ENCODE assay signal across 8 mouse cellular contexts in the genomic region with DNA sequence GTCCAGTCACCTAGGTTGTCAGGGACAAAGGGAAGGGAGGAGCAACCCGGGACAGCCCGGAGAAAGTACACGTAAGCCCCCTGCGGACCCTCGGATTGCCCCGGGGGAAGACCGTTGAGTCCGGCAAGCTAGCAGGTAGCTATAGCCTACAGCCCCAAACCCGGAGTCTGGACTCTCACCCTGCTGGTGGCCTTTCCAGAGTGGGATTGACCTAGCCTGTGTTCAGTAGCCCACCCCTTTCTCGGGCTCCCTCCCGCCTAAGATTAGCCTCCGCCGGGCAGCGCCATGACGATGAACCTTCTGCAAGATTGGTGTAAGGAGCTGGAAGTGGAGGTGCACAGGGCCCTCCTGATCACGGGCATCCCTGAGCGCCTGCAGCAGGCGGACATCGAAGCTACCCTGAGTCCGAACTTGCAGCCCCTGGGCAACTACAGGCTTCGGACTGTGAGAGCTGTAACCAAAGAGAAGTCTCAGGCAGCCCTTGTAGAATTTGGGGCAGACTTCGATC. TPM values are rescaled to one million over a fixed set of nuclear protein-coding genes. Genes with fewer than 3 reads are reported as not detected.
A peak's percentile ranks its signal among the peaks of the same experiment; 100 is the strongest.
DNase-seq lines count a peak whose midpoint lies in the region; ATAC-seq lines count a peak whose summit lies in the region.

No protein-coding gene starts in this region.

- H3K4me2 ChIP-seq in neural tube, embryonic 11.5 days (ENCODE audit: low read depth), result peak overlapping the region; percentile 90
- H3K4me2 ChIP-seq in stomach, embryonic 14.5 days (replicated peaks; ENCODE audit: low read depth, low read length), result peak overlapping the region; percentile 82

- peak overlapping the region; percentile 73 for H3K9ac ChIP-seq in neural tube, embryonic 11.5 days (ENCODE audit: low read length)
- H3K9ac ChIP-seq in stomach, embryonic 14.5 days (replicated peaks; ENCODE audit: low read depth, low read length), result peak overlapping the region; percentile 49

- H3K36me3 ChIP-seq in neural tube, embryonic 11.5 days (ENCODE audit: control insufficient read depth, insufficient read depth, low read length), result no peaks in the 10 kb centered on the region
- no peaks in the 10 kb centered on the region for H3K36me3 ChIP-seq in limb, embryonic 10.5 days
- no peaks in the 10 kb centered on the region for H3K36me3 ChIP-seq in stomach, embryonic 14.5 days (ENCODE audit: control insufficient read depth, insufficient read depth, low read length)

- peaks cover 33% of the 10 kb centered on the region for H3K4me1 ChIP-seq in neural tube, embryonic 11.5 days (ENCODE audit: control insufficient read depth, insufficient read depth, low read length)
- H3K4me1 ChIP-seq in limb, embryonic 10.5 days, result peaks cover 53% of the 10 kb centered on the region
- H3K4me1 ChIP-seq in stomach, embryonic 14.5 days (ENCODE audit: control insufficient read depth, insufficient read depth, low read length), result peaks cover 50% of the 10 kb centered on the region

- H3K27ac ChIP-seq in neural tube, embryonic 11.5 days (ENCODE audit: low read depth, low read length), result peak overlapping the region; percentile 44; the same call in 1 of the 2 replicates
- H3K27ac ChIP-seq in limb, embryonic 10.5 days, result peak overlapping the region; percentile 86
- H3K27ac ChIP-seq in stomach, embryonic 14.5 days (ENCODE audit: low read length), result peak overlapping the region; percentile 15; the same call in 1 of the 2 replicates

- H3K9me3 ChIP-seq in neural tube, embryonic 11.5 days (ENCODE audit: control insufficient read depth, low read length), result no peaks in the 10 kb centered on the region
- no peaks in the 10 kb centered on the region for H3K9me3 ChIP-seq in limb, embryonic 10.5 days (replicated peaks)
- H3K9me3 ChIP-seq in stomach, embryonic 14.5 days (ENCODE audit: control insufficient read depth, low read depth, low read length), result no peaks in the 10 kb centered on the region

- H3K4me3 ChIP-seq in neural tube, embryonic 11.5 days (ENCODE audit: low read depth, low read length), result peak overlapping the region; percentile 57
- H3K4me3 ChIP-seq in limb, embryonic 10.5 days, result peak overlapping the region; percentile 72
- H3K4me3 ChIP-seq in stomach, embryonic 14.5 days (ENCODE audit: low read depth, low read length), result peak overlapping the region; percentile 46

- H3K27me3 ChIP-seq in neural tube, embryonic 11.5 days (ENCODE audit: control insufficient read depth, insufficient read depth, low read length), result peaks cover 49% of the 10 kb centered on the region
- H3K27me3 ChIP-seq in limb, embryonic 10.5 days (ENCODE audit: low read depth, poor library complexity, severe bottlenecking), result peaks cover 54% of the 10 kb centered on the region
- peaks cover 20% of the 10 kb centered on the region for H3K27me3 ChIP-seq in stomach, embryonic 14.5 days (ENCODE audit: control insufficient read depth, insufficient read depth, low read length)

- DNase-seq in adrenal gland, postnatal 25 days, result peak; percentile 17
- DNase-seq in adrenal gland, adult 18-20 months (ENCODE audit: low spot score in 2 of 2), result no peak
- no peak for DNase-seq in neural tube, embryonic 11.5 days (ENCODE audit: low spot score)
- DNase-seq in neural tube, embryonic 10.5 days (ENCODE audit: extremely low spot score, low spot score), result no peak
- no peak for DNase-seq in limb, embryonic 10.5 days (ENCODE audit: low spot score)
- DNase-seq in cerebellum, postnatal 4 days (ENCODE audit: low spot score in 2 of 2), result no peak
- no peak for DNase-seq in urinary bladder, postnatal 14 days (ENCODE audit: low spot score)

- ATAC-seq in neural tube, embryonic 11.5 days (ENCODE audit: insufficient read depth, low FRiP score, low TSS enrichment), result peak; percentile 35; the same call in 1 of the 2 replicates
- ATAC-seq in stomach, embryonic 14.5 days (ENCODE audit: insufficient number of reproducible peaks, insufficient read depth, low FRiP score, low read depth), result peak; percentile 11; the same call in 1 of the 2 replicates

- 1% methylated on average over 22 of the region's 22 CpGs for WGBS in neural tube, embryonic 11.5 days
- WGBS in limb, embryonic 10.5 days, result under 1% methylated on average over 22 of the region's 22 CpGs
- WGBS in stomach, embryonic 14.5 days, result 3% methylated on average over 22 of the region's 22 CpGs

RNA-seq across cellular contexts. Expression of a gene that starts 0.4 kb away (rescaled TPM):
- total RNA-seq in adrenal gland, postnatal 25 days (2021), result 26.9 and 36.1 TPM in 2 replicates
- 10 to 100 TPM; 24.4 to 33.3 TPM for total RNA-seq in adrenal gland, adult 18-20 months (2021)
- 9.4 and 10.5 TPM in 2 replicates for polyA plus RNA-seq in neural tube, embryonic 11.5 days (2014; fragmentation: Nextera tagmentation; extraction: Ambion mirVana)
- 2.6 and 5.7 TPM in 2 replicates for polyA plus RNA-seq in limb, embryonic 10.5 days (2016; fragmentation: Nextera tagmentation; extraction: Ambion mirVana)
- polyA plus RNA-seq in stomach, embryonic 14.5 days (2014; fragmentation: Nextera tagmentation; extraction: Ambion mirVana), result 8.6 and 8.8 TPM in 2 replicates

RNA-seq across cellular contexts. Expression of a gene that starts 14.6 kb away (rescaled TPM):
- total RNA-seq in adrenal gland, postnatal 25 days (2021), result 4.3 and 5.4 TPM in 2 replicates
- 1 to 10 TPM; 3.5 to 4.0 TPM for total RNA-seq in adrenal gland, adult 18-20 months (2021)
- polyA plus RNA-seq in neural tube, embryonic 11.5 days (2014; fragmentation: Nextera tagmentation; extraction: Ambion mirVana), result 15.6 and 18.0 TPM in 2 replicates
- polyA plus RNA-seq in limb, embryonic 10.5 days (2016; fragmentation: Nextera tagmentation; extraction: Ambion mirVana), result 0.79 and 1.5 TPM in 2 replicates
- 4.2 TPM in 2 replicates for polyA plus RNA-seq in stomach, embryonic 14.5 days (2014; fragmentation: Nextera tagmentation; extraction: Ambion mirVana)

RNA-seq across cellular contexts. Expression of a gene that starts 20.9 kb away (rescaled TPM):
- total RNA-seq in adrenal gland, postnatal 25 days (2021), result 242 and 255 TPM in 2 replicates
- total RNA-seq in adrenal gland, adult 18-20 months (2021), result 100 to 1,000 TPM; 227 to 234 TPM
- polyA plus RNA-seq in neural tube, embryonic 11.5 days (2014; fragmentation: Nextera tagmentation; extraction: Ambion mirVana), result 257 and 263 TPM in 2 replicates
- polyA plus RNA-seq in limb, embryonic 10.5 days (2016; fragmentation: Nextera tagmentation; extraction: Ambion mirVana), result 127 and 134 TPM in 2 replicates
- polyA plus RNA-seq in stomach, embryonic 14.5 days (2014; fragmentation: Nextera tagmentation; extraction: Ambion mirVana), result 148 and 161 TPM in 2 replicates

RNA-seq across cellular contexts. Expression of a gene that starts 38.0 kb away (rescaled TPM):
- 1.1 and 2.1 TPM in 2 replicates for total RNA-seq in adrenal gland, postnatal 25 days (2021)
- total RNA-seq in adrenal gland, adult 18-20 months (2021), result 1 to 10 TPM; 1.6 to 2.0 TPM
- 1.8 and 2.0 TPM in 2 replicates for polyA plus RNA-seq in neural tube, embryonic 11.5 days (2014; fragmentation: Nextera tagmentation; extraction: Ambion mirVana)
- polyA plus RNA-seq in limb, embryonic 10.5 days (2016; fragmentation: Nextera tagmentation; extraction: Ambion mirVana), result 0.96 and 0.98 TPM in 2 replicates
- 0.55 and 0.59 TPM in 2 replicates for polyA plus RNA-seq in stomach, embryonic 14.5 days (2014; fragmentation: Nextera tagmentation; extraction: Ambion mirVana)

RNA-seq across cellular contexts. Expression of a gene that starts 38.6 kb away (rescaled TPM):
- 1.5 and 1.6 TPM in 2 replicates for total RNA-seq in adrenal gland, postnatal 25 days (2021)
- 1 to 10 TPM in 1 of 2 experiments, under 1 TPM in 1; 0.96 to 1.1 TPM for total RNA-seq in adrenal gland, adult 18-20 months (2021)
- 0.41 and 0.76 TPM in 2 replicates for polyA plus RNA-seq in neural tube, embryonic 11.5 days (2014; fragmentation: Nextera tagmentation; extraction: Ambion mirVana)
- 0.18 and 0.43 TPM in 2 replicates for polyA plus RNA-seq in limb, embryonic 10.5 days (2016; fragmentation: Nextera tagmentation; extraction: Ambion mirVana)
- 1.5 and 2.0 TPM in 2 replicates for polyA plus RNA-seq in stomach, embryonic 14.5 days (2014; fragmentation: Nextera tagmentation; extraction: Ambion mirVana)

Comparison
In these comparisons a context has a peak if more than half of its experiments do, and no peak if none do; other contexts are left out.
1. H3K27ac ChIP-seq: peak in every context shown above with its lines; median percentile 86 in limb, embryonic 10.5 days; 44 in neural tube, embryonic 11.5 days; 15 in stomach, embryonic 14.5 days.